Mouse (Mus musculus): ENCODE measurements around the gene Hist1h2aa.

Hist1h2aa gene

DNA sequence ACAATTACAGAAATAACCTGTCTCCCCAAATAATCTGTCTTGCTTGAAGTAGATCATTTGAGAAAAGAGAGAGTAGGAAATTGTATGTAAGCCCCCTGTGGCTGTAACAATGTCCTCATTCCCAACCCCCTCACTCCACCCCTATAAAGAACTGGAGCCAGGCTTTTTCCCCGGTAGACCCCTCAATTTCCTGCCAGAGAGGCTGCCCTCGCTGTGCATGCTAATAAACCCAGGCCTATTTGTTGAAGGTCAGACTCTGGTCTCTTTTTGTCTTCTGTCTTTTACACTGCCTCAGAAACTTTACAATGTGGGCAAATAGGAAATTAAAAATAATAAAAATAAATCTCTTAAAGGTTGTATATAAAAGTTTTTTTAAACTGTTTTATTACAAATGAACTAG is 12.0 kb downstream of the Hist1h2aa start:
- DNase-seq = no peak

DNA sequence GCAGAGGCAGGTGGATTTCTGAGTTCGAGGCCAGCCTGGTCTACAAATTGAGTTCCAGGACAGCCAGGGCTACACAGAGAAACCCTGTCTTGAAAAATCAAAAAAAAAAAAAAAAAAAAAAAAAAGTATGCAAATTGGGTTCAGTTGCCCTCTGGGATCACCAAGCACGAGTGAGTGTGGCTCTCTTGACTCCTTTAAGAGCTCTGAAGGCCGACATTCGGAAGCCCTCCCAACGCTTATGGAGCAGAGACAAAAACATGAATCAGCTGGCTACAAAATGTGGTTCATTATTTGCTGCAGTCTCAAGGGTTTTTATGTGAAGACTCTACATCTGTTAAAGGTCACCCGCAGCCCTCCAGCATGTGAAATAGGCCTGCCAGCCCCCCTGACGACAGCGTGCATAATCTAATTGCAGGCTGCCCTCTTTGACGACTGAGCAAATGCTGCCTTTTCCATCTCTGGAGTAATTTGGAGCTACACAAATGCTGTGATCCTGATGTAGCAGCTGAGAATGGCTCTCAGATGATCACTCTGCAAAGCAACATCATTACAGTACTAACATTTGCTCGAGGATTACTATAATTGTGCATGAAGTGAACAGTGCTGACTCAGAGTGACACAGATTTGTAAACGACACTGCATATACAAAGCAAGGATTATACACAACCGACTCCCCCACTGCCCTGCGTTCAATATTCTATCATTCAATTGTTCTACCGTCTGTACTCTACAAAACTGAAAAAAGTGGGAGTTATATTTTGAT is 15.4 kb downstream of the Hist1h2aa start:
- no peak for DNase-seq

DNA sequence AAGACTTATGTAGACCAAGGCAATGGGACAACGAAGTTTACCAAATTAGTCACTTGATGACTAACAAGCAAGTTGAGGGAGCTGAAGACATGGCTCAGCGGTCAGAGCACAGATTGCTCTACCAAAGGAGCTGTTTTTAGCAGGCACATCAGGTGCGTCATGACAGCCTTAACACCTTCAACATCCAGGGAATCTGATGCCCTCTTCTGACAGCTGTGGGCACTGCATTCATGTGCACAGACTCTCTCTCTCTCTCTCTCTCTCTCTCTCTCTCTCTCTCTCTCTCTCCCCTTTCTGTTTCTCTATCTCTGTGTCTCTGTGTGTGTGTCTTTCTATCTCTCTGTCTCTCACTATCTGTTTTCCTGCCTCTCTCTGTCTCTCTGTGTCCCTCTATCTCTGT is 16.7 kb downstream of the Hist1h2aa start:
- DNase-seq = no peak

DNA sequence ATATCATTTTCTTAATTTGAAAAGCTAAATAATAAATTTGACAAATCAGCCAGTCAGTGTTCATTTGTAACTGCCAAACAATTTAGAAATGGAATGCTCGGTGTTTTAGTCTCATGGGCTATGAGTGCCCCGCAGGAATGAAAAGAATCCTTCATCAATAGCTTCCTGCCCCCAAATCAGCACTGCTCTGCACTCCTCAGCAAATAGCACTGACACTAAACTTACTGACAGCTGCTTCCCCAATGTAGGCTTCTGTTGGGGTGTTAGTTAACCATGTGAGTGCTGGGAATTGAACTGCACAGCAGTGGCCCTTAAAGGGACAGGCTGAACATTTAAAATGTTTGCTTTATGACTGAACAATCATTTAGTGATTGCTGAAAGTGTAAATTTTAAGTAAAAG is 25.5 kb downstream of the Hist1h2aa start:
- no peak for DNase-seq

DNA sequence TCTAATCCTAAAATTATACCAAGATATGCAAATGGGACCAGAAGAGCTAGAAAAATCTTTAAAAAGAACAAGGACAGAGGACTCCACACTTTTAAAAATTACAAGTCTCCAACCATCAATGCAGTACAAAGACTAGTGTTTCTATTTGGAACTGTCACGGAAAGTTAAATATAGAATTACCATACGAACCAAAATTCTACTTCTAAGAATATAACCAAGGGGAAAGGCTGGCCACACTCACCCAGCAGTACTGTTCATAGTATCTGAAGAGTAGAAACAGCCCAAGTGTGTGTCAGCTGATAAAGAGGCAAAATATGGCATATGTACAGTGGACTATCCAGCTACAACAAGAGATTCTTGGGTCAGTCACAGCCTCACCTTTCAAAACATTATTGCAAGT is 30.6 kb downstream of the Hist1h2aa start:
- DNase-seq = no peak

DNA sequence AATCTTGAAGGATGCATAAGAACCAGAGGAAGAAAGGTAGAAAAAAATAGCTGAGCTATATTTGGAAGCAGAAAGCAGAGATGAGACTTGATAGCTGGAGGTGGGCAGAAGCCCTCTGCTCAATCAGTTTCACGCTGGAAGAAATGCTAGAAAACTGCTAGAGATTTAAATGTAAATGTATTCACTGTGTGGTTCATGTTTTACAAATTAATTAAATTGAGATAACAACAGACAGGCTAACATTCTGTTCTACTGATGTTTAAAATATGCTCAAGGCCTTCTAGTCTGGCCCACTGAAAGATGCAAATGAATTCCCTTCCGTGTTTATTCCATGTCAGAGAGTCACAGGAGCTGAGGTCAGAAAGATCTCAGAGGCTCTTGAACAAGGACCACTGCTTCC is 37.6 kb downstream of the Hist1h2aa start:
- DNase-seq = no peak

DNA sequence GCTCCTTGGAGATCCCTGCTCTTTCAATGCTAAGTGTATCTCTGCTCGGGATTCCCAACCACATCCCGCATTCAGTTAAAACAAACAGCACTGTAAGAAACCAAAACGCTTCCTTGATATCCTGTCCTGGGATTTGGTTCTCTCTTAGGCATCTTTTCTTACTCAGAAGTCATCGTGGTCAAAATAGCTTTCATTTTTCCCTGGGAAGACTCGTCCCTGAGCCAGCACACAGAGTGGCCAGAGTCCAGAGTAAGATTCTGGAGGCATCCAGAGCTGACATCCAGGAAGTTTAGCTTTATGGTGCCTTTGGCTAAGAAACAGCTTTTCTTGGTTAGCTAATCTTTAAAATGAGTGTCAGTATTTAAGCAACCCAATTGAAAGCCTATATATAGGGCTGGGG is 38.0 kb downstream of the Hist1h2aa start:
- DNase-seq = no peak
